Comparison of ENCODE assay signal across 11 mouse cellular contexts in genomic region chr2:59721119-59721518, GRCm38 (mm10).
DNase-seq lines count a peak whose midpoint lies in the region; ATAC-seq and TF ChIP-seq lines count a peak whose summit lies in the region.
"Had no signal": no experiment of that assay in that cellular context is flagged by ENCODE, and none has a peak within 500 bp of the region (broad histone marks: within the 10 kb centered on the region; RNA-seq: fewer than 3 reads in every experiment).

No protein-coding gene starts in this region.

- H3K9me3 ChIP-seq in heart, embryonic 13.5 days = no peaks in the 10 kb centered on the region
- no peaks in the 10 kb centered on the region for H3K9me3 ChIP-seq in heart, embryonic 11.5 days (replicated peaks; ENCODE audit: control insufficient read depth, low read length)
- no peaks in the 10 kb centered on the region for H3K9me3 ChIP-seq in lung, postnatal 0 days (ENCODE audit: low read length)
- H3K9me3 ChIP-seq in embryonic facial prominence, embryonic 13.5 days = no peaks in the 10 kb centered on the region
- H3K9me3 ChIP-seq in limb, embryonic 13.5 days = no peaks in the 10 kb centered on the region
- H3K9me3 ChIP-seq in hindbrain, embryonic 10.5 days = no peaks in the 10 kb centered on the region
- H3K9me3 ChIP-seq: hindbrain, embryonic 13.5 days had no signal

- no peak for ATAC-seq in heart, embryonic 13.5 days (ENCODE audit: extremely low read depth, insufficient number of reproducible peaks, low FRiP score, low TSS enrichment)
- no peak for ATAC-seq in heart, embryonic 11.5 days (replicated peaks; ENCODE audit: insufficient number of reproducible peaks, low FRiP score, low TSS enrichment)
- no peak for ATAC-seq in lung, postnatal 0 days
- no peak for ATAC-seq in embryonic facial prominence, embryonic 13.5 days (ENCODE audit: insufficient number of reproducible peaks, insufficient read depth, low FRiP score, low TSS enrichment, low read depth)
- ATAC-seq in limb, embryonic 13.5 days (ENCODE audit: low FRiP score, low read depth) = no peak

- DNase-seq in lung, postnatal 0 days (ENCODE audit: low spot score) = no peak
- no peak for DNase-seq in lung, adult 18-20 months
- no peak for DNase-seq in spleen, adult 18-20 months
- DNase-seq in hindbrain, embryonic 10.5 days (ENCODE audit: low spot score) = no peak
- DNase-seq: thymus, adult 18-20 months had no signal

- no peak overlapping the region for H3K9ac ChIP-seq in heart, embryonic 13.5 days
- H3K9ac ChIP-seq in heart, embryonic 11.5 days (ENCODE audit: low read depth, low read length) = no peak overlapping the region
- no peak overlapping the region for H3K9ac ChIP-seq in lung, postnatal 0 days (replicated peaks; ENCODE audit: low read depth)
- H3K9ac ChIP-seq in embryonic facial prominence, embryonic 13.5 days = no peak overlapping the region
- H3K9ac ChIP-seq in limb, embryonic 13.5 days = no peak overlapping the region
- H3K9ac ChIP-seq: hindbrain, embryonic 13.5 days had no signal

- H3K4me2 ChIP-seq in heart, embryonic 13.5 days = no peak overlapping the region
- no peak overlapping the region for H3K4me2 ChIP-seq in heart, embryonic 11.5 days
- H3K4me2 ChIP-seq in lung, postnatal 0 days (replicated peaks; ENCODE audit: low read depth, low read length) = no peak overlapping the region
- no peak overlapping the region for H3K4me2 ChIP-seq in embryonic facial prominence, embryonic 13.5 days
- H3K4me2 ChIP-seq in limb, embryonic 13.5 days (replicated peaks) = peak overlapping the region; percentile 36
- H3K4me2 ChIP-seq: hindbrain, embryonic 13.5 days had no signal

- no peak overlapping the region for H3K4me3 ChIP-seq in heart, embryonic 13.5 days
- H3K4me3 ChIP-seq in heart, embryonic 11.5 days (ENCODE audit: low read depth, low read length) = no peak overlapping the region
- H3K4me3 ChIP-seq in lung, postnatal 0 days (ENCODE audit: low read depth, low read length) = no peak overlapping the region
- no peak overlapping the region for H3K4me3 ChIP-seq in embryonic facial prominence, embryonic 13.5 days
- no peak overlapping the region for H3K4me3 ChIP-seq in limb, embryonic 13.5 days
- H3K4me3 ChIP-seq in hindbrain, embryonic 10.5 days = no peak overlapping the region
- H3K4me3 ChIP-seq: hindbrain, embryonic 13.5 days had no signal

- no peak for TF ChIP-seq EP300 in lung, postnatal 0 days (IDR thresholded peaks at IDR 0.05)

- H3K27ac ChIP-seq in heart, embryonic 13.5 days (replicated peaks) = peak overlapping the region; percentile 13
- H3K27ac ChIP-seq in heart, embryonic 11.5 days (ENCODE audit: low read depth, low read length) = no peak overlapping the region
- 0 out of 2 replicates have a peak overlapping the region, but pooled peaks have one; percentile 45 for H3K27ac ChIP-seq in lung, postnatal 0 days (ENCODE audit: low read length)
- peak overlapping the region; percentile 68 for H3K27ac ChIP-seq in embryonic facial prominence, embryonic 13.5 days
- peak overlapping the region; percentile 61; the same call in 1 of the 2 replicates for H3K27ac ChIP-seq in limb, embryonic 13.5 days
- H3K27ac ChIP-seq in hindbrain, embryonic 10.5 days = no peak overlapping the region; the same call in 1 of the 2 replicates
- H3K27ac ChIP-seq: hindbrain, embryonic 13.5 days had no signal

- TF ChIP-seq CTCF in lung, postnatal 0 days (IDR thresholded peaks at IDR 0.05) = no peak

- H3K4me1 ChIP-seq in heart, embryonic 13.5 days = peaks cover 60% of the 10 kb centered on the region
- H3K4me1 ChIP-seq in heart, embryonic 11.5 days (ENCODE audit: control insufficient read depth, insufficient read depth, low read length) = peaks cover 19% of the 10 kb centered on the region
- H3K4me1 ChIP-seq in lung, postnatal 0 days (ENCODE audit: insufficient read depth, low read depth, low read length) = peaks cover 29% of the 10 kb centered on the region
- H3K4me1 ChIP-seq in embryonic facial prominence, embryonic 13.5 days = peaks cover 68% of the 10 kb centered on the region
- H3K4me1 ChIP-seq in limb, embryonic 13.5 days = peaks cover 77% of the 10 kb centered on the region
- peaks cover 44% of the 10 kb centered on the region for H3K4me1 ChIP-seq in hindbrain, embryonic 10.5 days (replicated peaks)

- WGBS in heart, embryonic 13.5 days = 39% methylated on average over 8 of the region's 8 CpGs
- 41% methylated on average over 8 of the region's 8 CpGs for WGBS in heart, embryonic 11.5 days (ENCODE audit: insufficient replicate concordance)
- WGBS in lung, postnatal 0 days = 44% methylated on average over 8 of the region's 8 CpGs
- 33% methylated on average over 8 of the region's 8 CpGs for WGBS in embryonic facial prominence, embryonic 13.5 days
- WGBS in limb, embryonic 13.5 days = 15% methylated on average over 8 of the region's 8 CpGs
- WGBS in hindbrain, embryonic 10.5 days = 45% methylated on average over 8 of the region's 8 CpGs

- H3K27me3 ChIP-seq in heart, embryonic 13.5 days (replicated peaks) = no peaks in the 10 kb centered on the region
- no peaks in the 10 kb centered on the region for H3K27me3 ChIP-seq in heart, embryonic 11.5 days (ENCODE audit: control insufficient read depth, insufficient read depth, low read length)
- H3K27me3 ChIP-seq in lung, postnatal 0 days (replicated peaks; ENCODE audit: insufficient read depth, low read length) = no peaks in the 10 kb centered on the region
- H3K27me3 ChIP-seq in embryonic facial prominence, embryonic 13.5 days = no peaks in the 10 kb centered on the region
- H3K27me3 ChIP-seq in limb, embryonic 13.5 days = no peaks in the 10 kb centered on the region
- H3K27me3 ChIP-seq in hindbrain, embryonic 10.5 days (ENCODE audit: insufficient read depth, poor library complexity, severe bottlenecking) = no peaks in the 10 kb centered on the region
- H3K27me3 ChIP-seq: hindbrain, embryonic 13.5 days; Patski had no signal

- H3K36me3 ChIP-seq in heart, embryonic 13.5 days = peaks cover 14% of the 10 kb centered on the region
- H3K36me3 ChIP-seq in heart, embryonic 11.5 days (ENCODE audit: control insufficient read depth, insufficient read depth, low read length) = peaks cover 6% of the 10 kb centered on the region
- peaks cover 7% of the 10 kb centered on the region for H3K36me3 ChIP-seq in lung, postnatal 0 days (ENCODE audit: insufficient read depth, low read length)
- peaks cover 4% of the 10 kb centered on the region; the same call in 1 of the 2 replicates for H3K36me3 ChIP-seq in embryonic facial prominence, embryonic 13.5 days
- H3K36me3 ChIP-seq in limb, embryonic 13.5 days = peaks cover 5% of the 10 kb centered on the region
- peaks cover 6% of the 10 kb centered on the region; the same call in 1 of the 2 replicates for H3K36me3 ChIP-seq in hindbrain, embryonic 10.5 days
- H3K36me3 ChIP-seq: hindbrain, embryonic 13.5 days had no signal

Comparison
In these comparisons a context has a peak if more than half of its experiments do, and no peak if none do; other contexts are left out.
1. H3K27ac ChIP-seq: peak in heart, embryonic 13.5 days (single experiment), lung, postnatal 0 days (single experiment), embryonic facial prominence, embryonic 13.5 days (single experiment) and limb, embryonic 13.5 days (single experiment); none in heart, embryonic 11.5 days (single experiment) and hindbrain, embryonic 10.5 days (single experiment).